Mouse (Mus musculus): ENCODE measurements around the gene Gpatch8.
A peak's percentile ranks its signal among the peaks of the same experiment; 100 is the strongest.

The Gpatch8 gene

GRCm38 (mm10) chr11:102434816-102435705 lies 121.1 kb downstream of the Gpatch8 start:
- no peak for DNase-seq (ENCODE audit: low spot score in 2 of 2)

GRCm38 (mm10) chr11:102434406-102434805 lies 121.8 kb downstream of the Gpatch8 start:
- peak; percentile 73 to 87 for DNase-seq (ENCODE audit: low spot score in 2 of 2)

- DNase-seq (ENCODE audit: low spot score in 2 of 2), result no peak
Observed at GRCm38 (mm10) chr11:102433866-102434265, 122.3 kb downstream of the Gpatch8 start.

GRCm38 (mm10) chr11:102432896-102433295 lies 123.3 kb downstream of the Gpatch8 start:
- DNase-seq (ENCODE audit: low spot score in 2 of 2), result no peak

- DNase-seq (ENCODE audit: low spot score in 2 of 2), result peak in 1 of 2 experiments; percentile 55
Observed at GRCm38 (mm10) chr11:102432115-102432843, 123.9 kb downstream of the Gpatch8 start.

- DNase-seq (ENCODE audit: low spot score in 2 of 2), result no peak
Observed at GRCm38 (mm10) chr11:102431728-102432114, 124.5 kb downstream of the Gpatch8 start.

GRCm38 (mm10) chr11:102431018-102431645 lies 125.1 kb downstream of the Gpatch8 start:
- peak; percentile 64 to 79 for DNase-seq (ENCODE audit: low spot score in 2 of 2)

GRCm38 (mm10) chr11:102430121-102431017 lies 125.8 kb downstream of the Gpatch8 start, which contains the start of gene Grn:
TSS of gene Grn (plus strand) at chr11:102430315.
- peak; percentile 59 to 67 for DNase-seq (ENCODE audit: low spot score in 2 of 2)

- no peak for DNase-seq (ENCODE audit: low spot score in 2 of 2)
Observed at GRCm38 (mm10) chr11:102429551-102429950, 126.6 kb downstream of the Gpatch8 start.

- no peak for DNase-seq (ENCODE audit: low spot score in 2 of 2)
Observed at GRCm38 (mm10) chr11:102428981-102429540, 127.1 kb downstream of the Gpatch8 start.
